7 mouse cellular contexts compared by ENCODE assay signal in the genomic region with DNA sequence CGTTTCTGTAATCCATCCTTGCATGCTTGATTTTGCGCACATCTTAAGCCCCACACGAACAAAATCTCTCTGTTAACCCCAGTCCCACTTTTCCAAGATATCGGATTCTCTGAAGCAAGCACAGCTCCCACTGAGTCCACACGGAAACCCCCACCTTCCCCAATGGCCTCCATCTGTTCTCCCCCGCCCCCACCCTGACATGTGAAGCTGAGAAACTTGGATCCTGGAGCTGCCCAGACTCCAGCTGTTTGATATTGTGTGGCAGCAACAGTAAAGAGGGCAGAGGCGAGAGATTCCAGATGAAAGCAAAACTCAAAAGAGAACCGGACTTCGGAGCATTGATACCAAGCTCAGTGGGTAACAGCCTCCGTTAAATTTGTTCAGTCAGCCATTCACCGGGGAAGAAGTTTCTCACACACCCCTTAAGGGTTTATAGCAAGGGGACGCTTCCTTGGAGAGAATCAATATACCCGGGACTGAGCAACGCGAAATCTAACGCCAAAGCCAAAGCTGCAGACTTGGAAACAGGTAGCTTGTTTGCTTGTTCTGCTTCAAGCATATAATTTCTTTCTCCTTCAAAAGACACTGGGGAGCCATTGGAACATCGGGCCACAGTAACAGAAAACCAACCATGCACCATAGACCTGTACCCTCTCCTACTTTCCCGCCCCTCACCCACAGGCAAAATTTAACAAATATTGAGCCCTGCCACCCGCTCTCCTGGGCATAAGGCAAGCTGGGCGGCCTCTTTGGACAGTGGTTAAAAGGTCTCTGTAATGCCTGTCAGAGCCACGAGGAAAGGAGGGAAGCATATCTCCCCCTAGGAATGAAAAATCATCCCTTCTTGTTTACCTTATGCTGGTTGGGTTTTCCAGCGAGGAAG. TPM values are rescaled to one million over a fixed set of nuclear protein-coding genes. Genes with fewer than 3 reads are reported as not detected.
DNase-seq lines count a peak whose midpoint lies in the region; ATAC-seq lines count a peak whose summit lies in the region.

No protein-coding gene starts in this region.

- no peaks in the 10 kb centered on the region for H3K4me1 ChIP-seq in kidney, embryonic 16.5 days (ENCODE audit: insufficient read depth, low read length)
- H3K4me1 ChIP-seq in forebrain, embryonic 13.5 days = peaks cover 21% of the 10 kb centered on the region
- H3K4me1 ChIP-seq in limb, embryonic 11.5 days (ENCODE audit: control insufficient read depth, insufficient read depth, low read length) = peaks cover 15% of the 10 kb centered on the region

- H3K27ac ChIP-seq in kidney, embryonic 16.5 days (ENCODE audit: low read length) = no peak overlapping the region
- peak overlapping the region; percentile 35 for H3K27ac ChIP-seq in forebrain, embryonic 13.5 days
- H3K27ac ChIP-seq in limb, embryonic 11.5 days (replicated peaks; ENCODE audit: low read depth, low read length) = peak overlapping the region; percentile 8; the same call in 1 of the 2 replicates

- ATAC-seq in kidney, embryonic 16.5 days (ENCODE audit: low FRiP score, low TSS enrichment) = peak; percentile 42; the same call in 1 of the 2 replicates
- peak; percentile 46; the same call in 1 of the 2 replicates for ATAC-seq in forebrain, embryonic 13.5 days
- peak; percentile 82 for ATAC-seq in limb, embryonic 11.5 days (ENCODE audit: insufficient number of reproducible peaks, low FRiP score, low TSS enrichment, low read depth)

- no peak overlapping the region for H3K9ac ChIP-seq in kidney, embryonic 16.5 days (replicated peaks; ENCODE audit: low read length)
- no peak overlapping the region; the same call in 1 of the 2 replicates for H3K9ac ChIP-seq in forebrain, embryonic 13.5 days
- no peak overlapping the region for H3K9ac ChIP-seq in limb, embryonic 11.5 days (ENCODE audit: low read length)

- H3K4me2 ChIP-seq in kidney, embryonic 16.5 days (replicated peaks; ENCODE audit: low read depth, low read length) = peak overlapping the region; percentile 41
- peak overlapping the region; percentile 50 for H3K4me2 ChIP-seq in forebrain, embryonic 13.5 days
- peak overlapping the region; percentile 28 for H3K4me2 ChIP-seq in limb, embryonic 11.5 days (ENCODE audit: low read depth, severe bottlenecking)

- H3K4me3 ChIP-seq in kidney, embryonic 16.5 days (ENCODE audit: low read length) = peak overlapping the region; percentile 16
- H3K4me3 ChIP-seq in forebrain, embryonic 13.5 days = peak overlapping the region; percentile 17; the same call in 1 of the 2 replicates
- no peak overlapping the region for H3K4me3 ChIP-seq in limb, embryonic 11.5 days (ENCODE audit: low read depth, low read length)

- no peak for DNase-seq in kidney, postnatal 4 days
- DNase-seq in limb, embryonic 11.5 days (ENCODE audit: low spot score) = peak; percentile 43
- DNase-seq in retina, embryonic 14.5 days (ENCODE audit: low spot score) = peak; percentile 41
- no peak for DNase-seq in thymus, postnatal 36 days
- no peak for DNase-seq in gastrocnemius, postnatal 10 days

- WGBS in kidney, embryonic 16.5 days = 18% methylated on average over 22 of the region's 22 CpGs
- 24% methylated on average over 22 of the region's 22 CpGs for WGBS in forebrain, embryonic 13.5 days
- WGBS in limb, embryonic 11.5 days = 36% methylated on average over 22 of the region's 22 CpGs

- H3K9me3 ChIP-seq in kidney, embryonic 16.5 days (ENCODE audit: low read length) = no peaks in the 10 kb centered on the region
- no peaks in the 10 kb centered on the region for H3K9me3 ChIP-seq in forebrain, embryonic 13.5 days (replicated peaks)
- no peaks in the 10 kb centered on the region for H3K9me3 ChIP-seq in limb, embryonic 11.5 days (ENCODE audit: control insufficient read depth, low read length)

- 0 out of 2 replicates have a peak, but pooled peaks cover 2% of the 10 kb centered on the region for H3K27me3 ChIP-seq in kidney, embryonic 16.5 days (ENCODE audit: insufficient read depth, low read length)
- H3K27me3 ChIP-seq in forebrain, embryonic 13.5 days = no peaks in the 10 kb centered on the region
- H3K27me3 ChIP-seq in limb, embryonic 11.5 days (ENCODE audit: control insufficient read depth, insufficient read depth, low read length) = no peaks in the 10 kb centered on the region

- H3K36me3 ChIP-seq in kidney, embryonic 16.5 days (ENCODE audit: insufficient read depth, low read length) = no peaks in the 10 kb centered on the region
- H3K36me3 ChIP-seq in forebrain, embryonic 13.5 days (ENCODE audit: poor library complexity, severe bottlenecking) = no peaks in the 10 kb centered on the region
- H3K36me3 ChIP-seq in limb, embryonic 11.5 days (ENCODE audit: control insufficient read depth, insufficient read depth, low read length) = no peaks in the 10 kb centered on the region

RNA-seq across cellular contexts. Expression of a gene that starts 6.9 kb away (rescaled TPM):
- polyA plus RNA-seq in kidney, embryonic 16.5 days (2015; fragmentation: Nextera tagmentation; extraction: Ambion mirVana) = 23.2 and 24.0 TPM in 2 replicates
- polyA plus RNA-seq in forebrain, embryonic 13.5 days (2015; fragmentation: Nextera tagmentation; extraction: Ambion mirVana) = 20.6 and 21.2 TPM in 2 replicates
- 39.3 and 41.9 TPM in 2 replicates for polyA plus RNA-seq in limb, embryonic 11.5 days (2014; fragmentation: Nextera tagmentation; extraction: Ambion mirVana)
- total RNA-seq in gastrocnemius, postnatal 10 days (2021) = 10 to 100 TPM; 14.0 to 15.9 TPM

Comparison
In these comparisons a context has a peak if more than half of its experiments do, and no peak if none do; other contexts are left out.
1. DNase-seq: peak in limb, embryonic 11.5 days (single experiment) and retina, embryonic 14.5 days (single experiment); none in kidney, postnatal 4 days (0 of 2), thymus, postnatal 36 days (0 of 2) and gastrocnemius, postnatal 10 days (single experiment).
2. Peak in every context shown above with its lines, with median percentiles within 50 percentile points of each other: ATAC-seq and H3K4me2 ChIP-seq.